Mouse (Mus musculus) intestine, postnatal 0 days (tissue): ENCODE data around the gene Abat. TPM values are rescaled to one million over a fixed set of nuclear protein-coding genes. Genes with fewer than 3 reads are reported as not detected.

Source experiments
- ATAC-seq: fragments of 200-750 bp; cut with Nextera tagmentation; 2 replicates; pipeline ENCODE4 v1.8.0; 2017; ENCODE audit warnings: mild to moderate bottlenecking, moderate TSS enrichment, moderate library complexity
- H3K27ac ChIP-seq: fragments of 300-500 bp; sonication (generic); 2 replicates; pipeline ENCODE4 v1.5.1; 2014; ENCODE audit warnings: mild to moderate bottlenecking, low read depth, low read length, moderate library complexity
- H3K27me3 ChIP-seq: fragments of 300-500 bp; sonication (generic); replicated peaks from 2 replicates; pipeline ENCODE4 v1.6.1; 2014; ENCODE audit warnings: low read length, mixed read lengths; ENCODE audit not compliant: control insufficient read depth, insufficient read depth
- H3K36me3 ChIP-seq: fragments of 300-500 bp; sonication (generic); 2 replicates; pipeline ENCODE4 v1.6.1; 2014; ENCODE audit warnings: mild to moderate bottlenecking, moderate library complexity; ENCODE audit not compliant: control insufficient read depth, insufficient read depth
- H3K4me1 ChIP-seq: fragments of 300-500 bp; sonication (generic); replicated peaks from 2 replicates; pipeline ENCODE4 v1.6.1; 2014; ENCODE audit warnings: antibody characterized with exemption, low read length, mixed read lengths; ENCODE audit not compliant: control insufficient read depth, insufficient read depth
- H3K4me2 ChIP-seq: fragments of 300-500 bp; sonication (generic); replicated peaks from 2 replicates; pipeline ENCODE4 v1.6.1; 2014; ENCODE audit warnings: low read depth, mild to moderate bottlenecking, moderate library complexity
- H3K4me3 ChIP-seq: fragments of 300-500 bp; sonication (generic); 2 replicates; pipeline ENCODE4 v1.5.1; 2014; ENCODE audit warnings: low read depth, low read length
- H3K9ac ChIP-seq: fragments of 300-500 bp; sonication (generic); 2 replicates; pipeline ENCODE4 v1.6.1; 2014; ENCODE audit warnings: mild to moderate bottlenecking, low read depth, low read length
- H3K9me3 ChIP-seq: fragments of 300-500 bp; sonication (generic); 2 replicates; pipeline ENCODE4 v1.6.1; 2016; ENCODE audit warnings: mixed run types; ENCODE audit not compliant: control insufficient read depth
- CTCF ChIP-seq: sonication (generic); IDR thresholded peaks from 2 replicates; pipeline ENCODE4 v1.5.1; 2016; ENCODE audit warnings: low read depth, mild to moderate bottlenecking, control low read depth, antibody characterized with exemption, moderate library complexity
- WGBS: fragments of 180-500 bp; shearing (Covaris S2); extraction: QIAGEN DNeasy Blood & Tissue Kit; methylation state at CpG from one replicate; pipeline ENCODE4 v1.1.7; 2014; 5-methylcytosine and 5-hydroxymethylcytosine counted together
- polyA plus RNA-seq: library from polyadenylated mRNA; unstranded; fragments of >200 nt; fragmentation: Nextera tagmentation; extraction: Ambion mirVana; gene quantifications from 2 replicates; pipeline ENCODE4 v1.2.1, GENCODE M21; 2015

The Abat gene
- polyA plus RNA-seq, 1 experiment from 2014 or later, result 30.8 TPM

- Histone ChIP-seq H3K36me3 (peaks cover 13% of the 10 kb centered on the region), H3K4me3 (no peak overlapping the region), H3K9ac (no peak overlapping the region), H3K27me3 (no peaks in the 10 kb centered on the region), H3K27ac (no peak overlapping the region), H3K4me1 (peaks cover 4% of the 10 kb centered on the region; the same call in 1 of the 2 replicates), H3K9me3 (no peaks in the 10 kb centered on the region), H3K4me2 (no peak overlapping the region)
- ATAC-seq, result no peak
- no peak for TF ChIP-seq CTCF
- WGBS, result 33% methylated on average over 10 of the region's 10 CpGs
Measured at GRCm38 (mm10) chr16:8619659-8620314, 106.6 kb downstream of the Abat start.

- no peaks in the 10 kb centered on the region for H3K9me3 ChIP-seq
- ATAC-seq, result peak; percentile 81
- H3K36me3 ChIP-seq, result peaks cover 11% of the 10 kb centered on the region; the same call in 1 of the 2 replicates
- H3K27ac ChIP-seq, result peak overlapping the region; percentile 30; the same call in 1 of the 2 replicates
- no peak for TF ChIP-seq CTCF
- H3K4me3 ChIP-seq, result no peak overlapping the region
- no peaks in the 10 kb centered on the region for H3K27me3 ChIP-seq
- no peak overlapping the region for H3K4me2 ChIP-seq
- H3K4me1 ChIP-seq, result peaks cover 4% of the 10 kb centered on the region; the same call in 1 of the 2 replicates
- 38% methylated on average over 16 of the region's 16 CpGs for WGBS
- no peak overlapping the region for H3K9ac ChIP-seq
Measured at GRCm38 (mm10) chr16:8620315-8621115, 107.3 kb downstream of the Abat start.

DNA sequence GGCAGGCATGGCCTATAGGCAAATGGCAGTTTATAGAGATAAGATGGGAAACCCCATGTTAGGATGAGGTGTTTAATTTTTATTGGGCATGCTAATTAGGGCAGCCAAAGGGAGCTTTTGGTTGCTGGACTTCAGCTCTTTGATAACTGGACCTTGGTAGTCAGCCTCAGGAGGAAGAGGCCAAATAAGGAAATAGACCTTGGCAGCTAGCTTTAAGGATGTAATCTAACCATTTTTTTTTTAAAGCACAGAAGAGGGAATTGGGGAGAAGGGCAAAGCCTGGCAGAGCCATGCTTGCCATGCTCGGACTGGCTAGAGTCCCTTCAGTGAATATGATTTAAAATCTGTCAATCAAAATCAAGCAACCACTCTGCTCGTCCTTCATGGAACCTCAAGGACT, 117.2 kb downstream of the Abat start:
- Histone ChIP-seq H3K4me2 (no peak overlapping the region), H3K36me3 (peaks cover 20% of the 10 kb centered on the region; the same call in 1 of the 2 replicates), H3K9ac (no peak overlapping the region), H3K4me3 (no peak overlapping the region), H3K27ac (no peak overlapping the region), H3K4me1 (no peaks in the 10 kb centered on the region), H3K9me3 (no peaks in the 10 kb centered on the region), H3K27me3 (no peaks in the 10 kb centered on the region)
- TF ChIP-seq CTCF, result no peak
- 69% methylated on average over 2 of the region's 2 CpGs for WGBS
- ATAC-seq, result no peak

DNA sequence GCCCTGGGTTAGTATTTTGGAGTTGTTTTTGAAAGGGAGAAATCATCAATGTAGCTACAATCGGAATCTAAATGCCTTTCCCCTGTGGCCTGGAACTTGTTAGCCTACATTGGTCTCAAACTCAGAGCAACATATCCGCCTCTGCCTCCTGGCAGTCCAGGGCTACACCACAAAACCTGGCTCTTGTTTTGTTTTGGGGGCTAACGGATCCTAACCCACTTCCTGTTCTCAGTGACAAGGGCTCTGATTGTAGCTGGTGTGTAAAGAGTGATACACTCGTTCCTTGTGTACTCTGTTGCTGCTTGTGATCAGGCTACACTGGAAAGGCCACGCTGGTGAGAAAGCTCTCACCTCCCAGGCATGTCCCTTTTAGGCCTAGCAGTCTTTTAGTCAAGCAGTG, 118.2 kb downstream of the Abat start:
- Histone ChIP-seq H3K36me3 (peaks cover 20% of the 10 kb centered on the region; the same call in 1 of the 2 replicates), H3K4me1 (no peaks in the 10 kb centered on the region; the same call in 1 of the 2 replicates), H3K9ac (no peak overlapping the region), H3K4me3 (no peak overlapping the region), H3K9me3 (no peaks in the 10 kb centered on the region), H3K27me3 (no peaks in the 10 kb centered on the region), H3K4me2 (no peak overlapping the region), H3K27ac (no peak overlapping the region)
- 88% methylated on average over 5 of the region's 5 CpGs for WGBS
- ATAC-seq, result no peak
- TF ChIP-seq CTCF, result no peak

GRCm38 (mm10) chr16:8636867-8637216, 123.6 kb downstream of the Abat start:
- H3K4me1 ChIP-seq, result no peaks in the 10 kb centered on the region; the same call in 1 of the 2 replicates
- H3K9me3 ChIP-seq, result no peaks in the 10 kb centered on the region
- TF ChIP-seq CTCF, result no peak
- WGBS, result under 1% methylated on average over 13 of the region's 13 CpGs
- H3K4me2 ChIP-seq, result peak overlapping the region; percentile 88
- peak overlapping the region; percentile 81 for H3K9ac ChIP-seq
- H3K36me3 ChIP-seq, result peaks cover 10% of the 10 kb centered on the region; the same call in 1 of the 2 replicates
- H3K27ac ChIP-seq, result peak overlapping the region; percentile 95
- peak overlapping the region; percentile 60 for H3K4me3 ChIP-seq
- no peaks in the 10 kb centered on the region for H3K27me3 ChIP-seq
- peak; percentile 19 for ATAC-seq

GRCm38 (mm10) chr16:8637217-8638051, 124.2 kb downstream of the Abat start, which contains the start of the genes Pmm2 and Tmem186:
Pmm2 (plus strand) TSS chr16:8637674.
Tmem186 (minus strand) TSS chr16:8637712.
- TF ChIP-seq CTCF, result peak; percentile 60
- H3K4me3 ChIP-seq, result peak within 1 kb of the TSS; percentile 60
- peak within 1 kb of the TSS; percentile 88 for H3K4me2 ChIP-seq
- under 1% methylated on average over 59 of the region's 59 CpGs for WGBS
- no peaks in the 10 kb centered on the region for H3K9me3 ChIP-seq
- H3K27me3 ChIP-seq, result no peaks in the 10 kb centered on the region
- ATAC-seq, result peak; percentile 85
- H3K27ac ChIP-seq, result peak within 1 kb of the TSS; percentile 95
- H3K9ac ChIP-seq, result peak within 1 kb of the TSS; percentile 81
- H3K36me3 ChIP-seq, result 0 out of 2 replicates have a peak, but pooled peaks cover 9% of the 10 kb centered on the region
- no peaks in the 10 kb centered on the region; the same call in 1 of the 2 replicates for H3K4me1 ChIP-seq
